Mouse (Mus musculus): Measurements from ENCODE around the gene Afmid.

The Afmid gene

GRCm38 (mm10) chr11:117878892-117879291, 53.2 kb downstream of the Afmid start:
- no peak for DNase-seq (ENCODE audit: low read depth, low spot score)

GRCm38 (mm10) chr11:117879676-117880075, 54.0 kb downstream of the Afmid start:
- DNase-seq (ENCODE audit: low read depth, low spot score), result no peak

- no peak for DNase-seq (ENCODE audit: low read depth, low spot score)
These were observed 54.7 kb downstream of the Afmid start for GRCm38 (mm10) chr11:117880336-117880976.

GRCm38 (mm10) chr11:117880977-117881358, 55.2 kb downstream of the Afmid start:
- DNase-seq (ENCODE audit: low read depth, low spot score), result no peak

GRCm38 (mm10) chr11:117881787-117882186, 56.1 kb downstream of the Afmid start:
- DNase-seq (ENCODE audit: low read depth, low spot score), result no peak

- no peak for DNase-seq (ENCODE audit: low read depth, low spot score)
These were observed 56.5 kb downstream of the Afmid start for GRCm38 (mm10) chr11:117882208-117882607.

GRCm38 (mm10) chr11:117886000-117886399, 60.3 kb downstream of the Afmid start:
- DNase-seq (ENCODE audit: low read depth, low spot score), result no peak

- DNase-seq (ENCODE audit: low read depth, low spot score), result no peak
These were observed 62.6 kb downstream of the Afmid start for GRCm38 (mm10) chr11:117888168-117888852.

- no peak for DNase-seq (ENCODE audit: low read depth, low spot score)
These were observed 63.4 kb downstream of the Afmid start for GRCm38 (mm10) chr11:117888853-117889822.
